Mouse (Mus musculus) megakaryocyte progenitor cell, adult 5-6 weeks (primary cell): ENCODE measurements around the gene Dohh. TPM values are rescaled to one million over a fixed set of nuclear protein-coding genes. Genes with fewer than 3 reads are reported as not detected.

Source experiments
- ATAC-seq: replicated peaks from 2 replicates; pipeline ENCODE4 v1.8.0; 2016; ENCODE audit warnings: mild to moderate bottlenecking, moderate TSS enrichment, inconsistent platforms; ENCODE audit not compliant: poor library complexity
- total RNA-seq, 2 experiments: library from RNA; stranded (forward) in 1 of 2; stranded (reverse) in 1 of 2; fragments of 157-497, 149-512 nt in 1 of 2; fragments of 200-1000 nt in 1 of 2; gene quantifications; 2 replicates each; pipeline versions ENCODE4 v1.2.3 to v1.2.4; 2015 to 2017

Gene Dohh
- total RNA-seq, 2 experiments from 2014 or later: 9.3 to 52.5 TPM

DNA sequence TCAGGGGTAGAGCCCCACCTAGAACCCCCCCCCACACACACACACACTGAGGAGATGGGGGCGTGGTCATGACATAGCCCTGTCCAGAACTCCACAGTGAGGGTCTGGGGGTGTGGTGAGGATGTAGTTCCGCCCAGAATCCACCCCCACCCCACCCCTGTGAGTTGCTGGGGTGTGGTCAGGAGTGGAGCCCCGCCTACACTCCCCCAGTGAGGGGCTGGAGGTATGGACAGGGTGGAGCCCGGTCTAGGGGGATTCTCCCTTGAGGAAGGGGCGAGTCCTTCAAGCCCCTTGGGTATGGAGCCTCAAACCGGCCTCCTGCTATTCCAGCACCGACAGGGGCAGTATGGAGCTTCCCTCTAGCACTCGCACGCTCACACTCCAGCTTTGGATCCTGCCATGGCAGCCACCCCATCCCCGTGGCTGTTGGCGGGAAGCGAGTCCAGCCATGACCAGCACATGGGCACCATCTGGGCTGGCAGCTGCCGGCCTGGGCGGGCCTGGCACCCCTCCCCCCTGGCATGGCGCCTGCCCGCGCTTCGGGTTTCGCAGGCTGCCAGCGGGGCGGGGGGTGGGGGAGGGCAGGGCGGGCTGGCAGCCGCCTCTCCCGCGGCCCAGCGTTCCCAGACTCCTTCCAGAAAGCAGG is 32.5 kb downstream of the Dohh start:
- peak; percentile 49 for ATAC-seq

DNA sequence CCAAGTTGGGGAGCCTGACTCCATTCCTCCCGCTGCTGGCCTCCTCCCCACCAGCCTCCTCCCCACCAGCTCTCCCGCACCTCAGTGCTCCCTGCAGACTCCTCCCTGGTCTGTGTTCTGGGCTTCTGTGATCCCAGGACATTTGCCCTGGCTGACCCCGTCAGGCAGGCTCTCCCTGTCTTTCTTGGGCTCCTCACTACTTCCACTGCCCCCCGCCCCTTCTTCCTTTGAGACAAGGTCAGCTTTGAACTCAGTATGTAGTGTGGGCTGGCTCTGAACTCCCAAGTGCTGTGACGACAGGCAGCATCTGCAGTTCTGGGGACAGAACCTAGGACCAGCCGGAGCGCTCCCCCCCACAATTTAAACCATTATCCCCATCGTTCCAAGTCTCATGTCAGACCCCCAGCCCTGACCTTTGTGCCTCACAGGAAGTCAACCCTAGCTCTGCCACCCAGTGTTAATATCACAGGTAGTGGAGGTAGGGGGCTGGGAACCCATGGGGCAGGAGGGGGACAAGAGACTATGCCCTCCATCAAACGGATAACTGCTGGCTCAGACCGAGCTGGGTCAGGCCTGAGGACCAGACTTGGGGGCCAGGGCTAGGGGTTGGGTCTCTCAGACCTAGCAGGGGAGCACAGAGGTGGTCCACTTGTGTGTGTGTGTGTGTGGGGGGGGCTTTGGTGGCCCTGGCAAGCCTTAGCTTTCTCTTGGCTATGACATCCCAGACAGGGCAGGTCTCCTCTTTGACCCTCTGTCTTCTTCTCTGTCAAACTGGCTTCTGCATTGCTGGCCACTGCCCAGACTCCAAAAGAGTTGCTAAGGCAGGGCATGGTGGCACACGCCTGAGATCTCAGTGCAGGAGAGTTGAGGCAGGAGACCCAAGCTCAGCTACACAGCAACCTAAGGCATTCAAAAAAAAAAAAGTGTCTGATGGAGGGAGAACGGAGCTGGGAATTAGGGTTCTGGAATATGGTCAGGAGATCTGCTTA is 33.3 kb downstream of the Dohh start:
- ATAC-seq: no peak

DNA sequence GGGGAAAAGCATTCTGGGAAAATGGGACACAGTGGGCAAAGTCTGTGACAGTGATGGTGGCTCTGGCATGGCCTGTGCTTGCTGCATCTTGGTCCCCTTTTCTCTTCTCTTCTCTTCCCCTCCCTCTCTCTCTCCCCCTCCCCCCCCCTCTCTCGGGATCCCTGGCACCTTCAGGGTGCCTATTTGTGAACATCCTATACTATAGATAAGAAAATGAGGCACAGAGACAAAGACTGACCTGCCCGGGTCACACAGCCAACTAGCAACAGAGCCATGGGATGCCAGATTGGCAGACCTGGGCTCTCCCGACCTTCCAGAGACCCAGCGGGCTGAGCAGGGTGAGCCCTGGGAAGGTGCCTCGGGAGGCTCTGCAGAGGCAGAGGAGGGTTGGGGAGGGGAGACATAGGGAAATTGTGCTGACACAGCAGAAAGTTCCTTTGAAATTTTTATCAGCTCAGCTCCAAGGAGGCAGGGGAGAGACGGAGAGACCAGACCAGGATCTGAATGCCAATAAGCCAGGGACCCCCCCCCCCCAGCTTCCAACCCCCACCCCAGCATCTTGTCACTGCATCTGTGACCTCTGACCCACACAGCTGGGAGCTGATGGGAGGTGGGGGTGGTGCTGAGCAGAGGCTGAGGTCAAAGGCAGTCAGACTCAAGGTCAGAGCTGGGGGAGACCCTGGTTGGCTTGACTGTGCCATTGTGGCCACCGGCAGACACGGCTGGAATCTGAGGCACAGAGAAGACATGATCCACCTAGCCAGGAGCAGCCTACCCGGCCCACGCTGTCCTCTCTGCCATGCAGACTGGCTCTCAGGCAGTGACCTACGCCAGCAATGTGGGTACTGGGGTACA is 34.2 kb downstream of the Dohh start:
- no peak for ATAC-seq

DNA sequence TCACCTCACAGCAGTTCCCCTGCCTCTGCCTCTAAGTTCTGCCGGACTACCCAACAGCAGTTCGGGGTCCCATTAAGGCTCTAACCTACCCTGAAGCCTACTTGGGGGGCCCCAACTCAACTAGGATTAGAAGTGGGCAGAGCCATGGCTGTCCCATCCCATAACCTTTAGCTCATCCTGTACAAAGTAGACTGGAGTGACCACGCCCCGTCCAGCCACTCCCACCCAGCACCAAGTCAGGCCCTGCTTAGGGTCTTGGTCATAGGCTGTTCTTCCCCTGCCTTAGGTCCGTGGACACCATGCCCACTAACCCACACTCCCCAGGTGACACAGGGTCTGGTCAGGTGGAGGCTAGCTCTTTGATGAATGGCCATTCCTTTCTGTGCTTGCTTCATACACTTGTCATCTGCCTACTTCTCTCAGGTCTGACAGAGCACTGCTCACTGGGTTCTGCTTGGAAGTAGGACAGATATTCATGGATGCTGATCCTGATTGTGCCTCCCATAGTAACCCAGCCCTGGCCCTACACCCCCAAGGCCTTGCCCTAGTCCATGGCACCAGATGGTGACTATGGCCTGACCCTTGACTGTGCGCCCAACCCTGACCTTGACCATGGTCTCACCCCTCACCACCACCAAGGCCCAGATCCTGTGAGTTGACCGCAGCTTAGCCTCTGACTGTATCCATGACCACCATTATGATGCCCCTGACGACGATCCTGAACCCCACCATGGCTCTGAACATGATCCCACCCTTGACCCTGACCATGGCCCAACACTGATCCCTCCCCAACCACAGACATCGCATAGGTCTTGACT is 35.1 kb downstream of the Dohh start:
- ATAC-seq: no peak

DNA sequence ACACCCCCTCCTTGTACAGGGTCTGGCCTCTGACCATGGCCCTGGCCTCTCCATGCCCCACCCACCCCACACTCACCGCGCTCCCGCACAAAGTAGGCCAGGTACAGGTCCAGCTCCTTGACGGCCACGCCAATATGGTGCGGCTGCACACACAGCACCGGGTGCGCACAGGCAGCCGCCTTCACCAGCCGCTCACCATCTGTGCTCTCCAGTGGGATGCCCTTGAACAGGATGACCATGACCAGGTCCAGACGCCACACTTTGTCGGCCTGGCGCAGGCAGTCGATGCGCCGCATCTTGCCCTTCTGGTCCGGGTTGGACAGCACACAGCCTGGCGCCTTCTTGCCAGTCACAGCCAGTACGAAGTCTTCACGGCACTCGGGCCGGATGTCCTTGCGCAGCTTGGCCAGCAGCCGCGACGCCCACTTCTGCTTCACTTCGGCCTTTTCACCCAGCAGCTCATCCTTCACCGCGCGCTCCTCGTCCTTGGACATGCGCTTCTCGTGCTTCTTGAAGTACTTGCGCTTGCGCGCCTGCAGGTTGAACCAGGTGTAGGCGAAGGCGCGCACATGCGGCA is 36.1 kb downstream of the Dohh start:
- no peak for ATAC-seq

DNA sequence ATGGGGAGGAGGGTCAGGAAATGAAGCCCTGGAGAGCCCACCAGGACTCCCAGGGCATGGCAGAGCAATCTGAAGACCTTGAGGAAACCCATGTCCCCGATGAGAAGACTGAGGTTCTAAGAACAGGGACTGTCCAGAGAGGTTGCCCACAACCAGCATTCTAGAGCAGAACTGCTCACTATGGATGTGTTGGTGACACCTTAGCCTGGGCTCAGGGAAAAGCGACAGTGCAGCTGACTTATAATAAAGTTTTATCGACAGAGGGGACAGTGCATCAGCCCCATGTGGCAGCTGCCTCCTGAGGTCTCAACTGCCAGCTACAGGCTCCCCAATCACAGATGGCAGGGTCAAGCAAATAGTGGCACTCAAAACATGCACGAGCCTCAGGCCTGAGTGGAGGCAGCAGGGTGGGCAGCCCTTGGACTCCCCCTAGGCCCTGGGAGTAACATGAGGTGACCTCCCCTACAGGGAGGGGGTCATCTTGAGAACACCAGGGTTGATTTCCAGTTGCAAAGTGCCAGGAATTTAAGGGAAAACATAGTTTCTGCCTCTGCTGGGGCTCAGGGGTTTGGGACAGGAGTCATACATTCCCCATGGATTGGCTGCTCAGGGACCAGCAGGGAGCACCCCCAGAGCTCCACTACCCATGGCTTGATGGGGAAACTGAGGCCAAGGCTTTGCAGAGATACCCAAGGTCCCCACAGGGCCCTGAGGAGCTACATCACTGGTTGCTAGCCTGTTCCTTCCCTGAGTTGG is 37.0 kb downstream of the Dohh start:
- no peak for ATAC-seq

- no peak for ATAC-seq
These were observed 37.5 kb downstream of the Dohh start for GRCm38 (mm10) chr10:81421797-81422100.

DNA sequence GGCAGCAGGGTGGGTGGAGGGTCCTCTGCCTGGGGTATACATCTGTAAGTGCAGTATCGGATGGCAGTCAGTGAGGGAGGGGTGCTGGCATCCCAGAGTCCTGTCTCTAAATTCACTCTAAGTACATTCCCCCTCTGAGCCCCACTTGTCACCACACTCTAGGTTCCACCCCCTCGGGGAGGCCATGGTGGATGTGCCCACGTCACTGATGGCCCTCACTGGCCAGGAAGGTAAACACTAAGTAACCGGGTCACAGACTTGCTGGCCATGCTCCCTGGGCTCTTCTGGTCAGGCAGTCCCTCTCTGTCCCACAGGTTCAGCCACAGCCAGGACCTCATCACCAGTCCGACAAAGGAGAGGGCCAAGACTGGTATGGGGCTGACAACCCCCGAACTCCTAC is 38.0 kb downstream of the Dohh start:
- ATAC-seq: no peak

GRCm38 (mm10) chr10:81422661-81423217 is 38.5 kb downstream of the Dohh start:
- no peak for ATAC-seq

DNA sequence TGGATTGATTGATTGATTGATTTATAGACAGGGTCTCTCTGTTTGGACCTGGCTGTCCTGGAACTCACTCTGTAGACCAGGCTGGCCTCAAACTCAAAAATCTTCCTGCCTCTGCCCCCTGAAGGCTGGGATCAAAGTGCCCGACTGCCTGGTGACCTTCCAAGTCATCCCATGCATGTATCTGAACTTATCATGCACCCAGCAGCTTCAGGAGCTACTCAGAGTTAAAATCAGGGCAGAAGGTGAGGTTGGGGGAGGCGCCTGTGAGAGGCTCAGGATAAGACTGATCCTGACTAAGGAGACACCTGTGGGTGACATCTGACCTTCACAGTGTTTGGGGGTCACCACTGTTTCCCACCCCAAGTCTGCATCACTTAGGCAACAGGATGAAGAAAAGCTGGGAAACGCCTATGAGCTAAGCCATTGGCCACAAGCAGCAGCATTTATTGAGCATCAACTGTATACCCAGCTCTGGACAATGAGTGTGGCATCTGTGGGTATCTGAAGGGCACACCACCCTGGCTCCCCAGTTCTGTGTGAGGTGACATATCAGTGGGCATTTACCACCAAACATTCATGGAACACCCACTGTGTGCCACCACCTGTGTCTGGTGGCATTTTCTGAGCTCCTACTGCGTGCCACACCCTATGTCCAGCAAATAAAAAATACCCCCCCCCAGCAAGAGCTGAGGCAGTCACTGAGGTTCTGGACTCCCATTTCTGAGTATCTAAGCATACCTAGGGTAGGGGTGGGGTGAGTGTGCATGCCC is 39.4 kb downstream of the Dohh start:
- no peak for ATAC-seq

DNA sequence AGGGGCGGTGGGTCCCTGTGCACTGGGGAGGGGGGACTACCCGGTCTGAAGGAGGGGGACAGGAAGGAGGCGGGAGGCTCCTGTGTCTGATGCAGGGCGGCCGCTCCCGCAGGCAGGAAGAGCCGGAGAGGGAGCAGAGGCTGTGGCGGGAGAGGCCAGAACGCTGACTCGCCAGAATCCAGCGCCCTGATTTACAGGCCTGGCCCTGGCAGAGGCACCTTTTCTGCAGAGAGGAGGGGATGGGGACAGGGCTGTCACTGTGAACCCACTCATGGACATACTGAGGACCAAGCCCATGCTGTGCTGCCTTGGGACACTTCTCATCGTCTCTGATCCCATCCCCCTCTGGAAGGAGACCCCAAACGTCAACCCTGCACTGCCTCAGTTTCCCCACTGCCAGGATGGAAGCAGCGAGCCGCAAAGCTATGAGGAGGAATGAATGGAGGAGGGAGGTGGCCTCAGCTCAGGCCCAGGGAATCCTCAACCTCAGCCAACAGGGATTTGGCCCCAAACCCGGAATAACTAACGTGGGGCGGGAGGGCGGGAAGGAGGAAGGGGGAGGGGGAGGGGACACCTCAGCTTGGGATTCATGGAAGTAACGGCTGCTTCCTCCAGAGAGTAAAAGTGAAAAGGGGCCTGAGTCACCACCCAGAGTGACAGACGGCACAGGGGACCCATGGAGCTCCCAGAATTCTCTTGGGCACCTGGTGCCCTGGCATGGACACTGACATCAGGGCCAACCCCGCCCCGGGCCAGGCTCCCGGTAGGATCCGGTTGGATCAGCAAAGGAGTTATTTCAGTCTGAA is 40.2 kb downstream of the Dohh start:
- ATAC-seq: no peak

DNA sequence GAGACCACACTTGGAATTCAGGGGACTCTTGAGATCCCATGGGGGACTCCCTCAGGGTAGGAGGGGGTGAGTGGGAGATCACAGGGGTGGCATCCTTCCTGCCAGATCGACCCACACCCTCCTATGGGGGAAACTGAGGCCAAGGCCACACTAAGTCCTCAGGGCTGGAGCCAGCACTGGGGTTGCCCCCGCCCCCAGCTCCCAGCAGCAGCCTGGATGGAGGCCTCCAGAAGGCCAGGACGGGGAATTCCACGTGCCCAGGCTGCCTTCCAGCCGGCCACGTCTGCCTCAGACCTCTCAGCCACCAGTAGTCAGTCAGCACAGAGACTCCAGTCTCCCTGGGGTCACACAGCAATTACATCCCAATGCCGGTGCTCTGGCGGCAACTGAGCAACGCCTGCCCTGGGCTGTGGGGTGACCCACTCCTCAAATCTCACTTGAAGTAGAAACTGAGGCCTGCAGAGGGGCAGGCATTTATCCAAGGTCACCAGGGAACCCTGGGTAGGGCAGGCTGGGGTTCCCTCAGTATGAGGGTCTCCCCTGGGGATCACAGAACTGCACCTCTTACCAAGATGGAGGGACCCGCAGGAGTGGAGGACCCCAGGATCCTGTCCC is 41.1 kb downstream of the Dohh start:
- no peak for ATAC-seq

- no peak for ATAC-seq
These were observed 41.9 kb downstream of the Dohh start for GRCm38 (mm10) chr10:81426081-81426671.

DNA sequence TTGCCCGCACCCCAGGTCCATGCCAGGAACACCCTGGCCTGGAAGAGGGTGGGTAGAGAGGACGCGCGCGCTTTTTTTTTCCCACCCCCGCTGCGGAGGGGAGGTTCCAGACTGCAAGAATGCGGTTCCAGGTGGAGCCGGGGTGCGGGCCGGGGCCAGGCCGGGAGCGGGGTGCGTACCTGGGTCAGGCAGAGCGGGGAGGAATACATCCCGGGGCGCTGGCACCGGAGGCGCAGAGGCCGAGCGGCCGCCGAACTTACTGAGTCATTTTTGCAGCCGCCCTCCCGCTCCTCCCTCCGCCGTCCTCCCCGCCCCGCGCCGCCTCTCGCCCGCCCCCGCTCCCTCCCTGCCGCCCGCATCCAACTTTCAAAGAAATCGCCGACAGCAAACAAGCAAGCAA is 42.7 kb downstream of the Dohh start:
- 0 out of 2 replicates have a peak, but pooled peaks have one; percentile 9 for ATAC-seq

GRCm38 (mm10) chr10:81427327-81427726 is 43.1 kb downstream of the Dohh start:
- no peak for ATAC-seq

GRCm38 (mm10) chr10:81427804-81428506 is 43.7 kb downstream of the Dohh start:
- no peak for ATAC-seq
